Mouse (Mus musculus): ENCODE measurements at regions not wholly inside any gene's neighbourhood (a gene's known extent, or its start where the extent isn't known, plus 50 kb on each side); places are given as distances from the start of the nearest gene placed in this dataset.

DNA sequence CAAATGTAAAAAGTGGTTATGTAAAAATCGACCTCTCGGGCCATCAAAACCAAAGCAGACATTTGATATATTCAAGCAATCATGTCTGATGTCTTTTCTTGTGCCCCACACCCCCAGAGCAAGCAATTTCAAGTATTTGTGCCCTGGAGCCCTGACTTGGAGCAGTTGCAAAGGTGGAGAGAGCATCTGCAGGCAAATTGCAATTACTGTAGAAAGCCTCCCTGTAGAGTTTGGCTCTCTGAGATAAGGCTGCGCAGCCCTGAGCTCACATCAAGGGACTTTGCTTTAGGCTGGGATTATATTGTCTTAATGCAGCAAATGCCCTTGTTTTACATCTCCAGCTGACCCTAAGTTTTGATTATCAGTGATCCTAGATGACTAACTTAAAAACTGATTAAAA is 147.3 kb downstream of the Dyrk2 start:
- Histone ChIP-seq H3K4me1 (replicated peaks; ENCODE audit: insufficient read depth, low read length) (0 out of 2 replicates have a peak, but pooled peaks cover 4% of the 10 kb centered on the region), H3K36me3 (ENCODE audit: insufficient read depth, low read length) (no peaks in the 10 kb centered on the region), H3K4me3 (replicated peaks; ENCODE audit: low read depth, low read length) (no peak overlapping the region), H3K9me3 (replicated peaks; ENCODE audit: low read length) (no peaks in the 10 kb centered on the region), H3K4me2 (ENCODE audit: low read length) (no peak overlapping the region), H3K9ac (ENCODE audit: low read depth, low read length) (no peak overlapping the region), H3K27ac (no peak overlapping the region), H3K27me3 (ENCODE audit: insufficient read depth, low read length) (no peaks in the 10 kb centered on the region)
- no peak for DNase-seq (ENCODE audit: low spot score)
- ATAC-seq (replicated peaks; ENCODE audit: low FRiP score, low read depth) = no peak
- TF ChIP-seq CTCF (IDR thresholded peaks at IDR 0.05; ENCODE audit: low read depth) = no peak
- 65% methylated on average over 3 of the region's 3 CpGs for WGBS

DNA sequence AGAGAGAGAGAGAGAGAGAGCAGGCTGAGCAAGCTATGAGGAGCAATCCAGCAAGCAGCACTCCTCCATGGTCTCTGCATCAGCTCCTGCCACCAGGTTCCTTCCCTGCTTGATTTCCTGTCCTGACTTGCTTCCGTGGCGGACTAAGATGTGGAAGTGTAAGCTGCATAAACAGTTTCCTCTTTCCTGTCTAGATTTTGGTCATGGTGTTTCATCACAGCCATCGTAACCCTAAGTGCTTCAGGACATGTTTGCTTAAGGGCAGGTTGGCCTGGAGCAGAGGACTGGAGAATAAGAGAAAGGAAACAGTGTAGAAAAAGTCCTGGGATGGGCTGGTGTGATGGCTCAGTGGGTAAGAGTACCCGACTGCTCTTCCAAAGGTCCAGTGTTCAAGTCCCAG is 133.9 kb downstream of the Dyrk2 start:
- TF ChIP-seq CTCF (IDR thresholded peaks at IDR 0.05; ENCODE audit: low read depth) = no peak

DNA sequence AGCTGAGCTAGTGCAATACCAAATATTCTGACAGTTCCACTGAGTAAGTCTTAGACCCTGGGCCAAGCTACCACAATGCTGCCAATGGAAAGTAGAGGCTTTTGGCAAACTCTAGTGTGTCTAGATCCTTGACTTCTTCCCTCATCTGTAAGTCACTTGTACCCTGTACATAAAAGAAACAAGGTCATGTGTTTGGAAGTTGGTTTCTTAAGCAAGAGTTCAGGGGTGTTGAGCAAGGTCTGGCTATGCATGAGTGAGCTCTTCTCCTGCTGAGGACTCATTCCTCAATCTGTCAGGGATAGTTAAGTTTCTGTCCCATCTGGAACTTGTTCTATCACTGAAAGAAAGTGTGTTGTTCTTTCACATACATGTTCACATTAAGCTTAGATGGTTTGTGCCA is 132.9 kb downstream of the Dyrk2 start:
- ATAC-seq (replicated peaks; ENCODE audit: low FRiP score, low read depth) (no peak; the same call in 1 of the 2 replicates), DNase-seq (ENCODE audit: low spot score) (peak; percentile 41)
- H3K27ac ChIP-seq = no peak overlapping the region
- H3K4me3 ChIP-seq (replicated peaks; ENCODE audit: low read depth, low read length) = no peak overlapping the region
- no peaks in the 10 kb centered on the region for H3K4me1 ChIP-seq (replicated peaks; ENCODE audit: insufficient read depth, low read length)
- no peak overlapping the region for H3K9ac ChIP-seq (ENCODE audit: low read depth, low read length)
- H3K36me3 ChIP-seq (ENCODE audit: insufficient read depth, low read length) = no peaks in the 10 kb centered on the region
- H3K4me2 ChIP-seq (ENCODE audit: low read length) = no peak overlapping the region
- TF ChIP-seq CTCF (IDR thresholded peaks at IDR 0.05; ENCODE audit: low read depth) = no peak
- H3K27me3 ChIP-seq (ENCODE audit: insufficient read depth, low read length) = no peaks in the 10 kb centered on the region
- no peaks in the 10 kb centered on the region for H3K9me3 ChIP-seq (replicated peaks; ENCODE audit: low read length)

More for the DNA sequence above, 133.9 kb downstream of the Dyrk2 start:
- no peak overlapping the region for H3K4me3 ChIP-seq (replicated peaks; ENCODE audit: low read depth, low read length)
- ATAC-seq (replicated peaks; ENCODE audit: low FRiP score, low read depth) (no peak), DNase-seq (ENCODE audit: low spot score) (no peak)
- no peaks in the 10 kb centered on the region for H3K4me1 ChIP-seq (replicated peaks; ENCODE audit: insufficient read depth, low read length)
- no peak overlapping the region for H3K27ac ChIP-seq
- no peaks in the 10 kb centered on the region for H3K27me3 ChIP-seq (ENCODE audit: insufficient read depth, low read length)
- no peak overlapping the region for H3K9ac ChIP-seq (ENCODE audit: low read depth, low read length)
- H3K36me3 ChIP-seq (ENCODE audit: insufficient read depth, low read length) = no peaks in the 10 kb centered on the region
- WGBS = 81% methylated on average over 4 of the region's 4 CpGs
- H3K4me2 ChIP-seq (ENCODE audit: low read length) = no peak overlapping the region
- no peaks in the 10 kb centered on the region for H3K9me3 ChIP-seq (replicated peaks; ENCODE audit: low read length)

DNA sequence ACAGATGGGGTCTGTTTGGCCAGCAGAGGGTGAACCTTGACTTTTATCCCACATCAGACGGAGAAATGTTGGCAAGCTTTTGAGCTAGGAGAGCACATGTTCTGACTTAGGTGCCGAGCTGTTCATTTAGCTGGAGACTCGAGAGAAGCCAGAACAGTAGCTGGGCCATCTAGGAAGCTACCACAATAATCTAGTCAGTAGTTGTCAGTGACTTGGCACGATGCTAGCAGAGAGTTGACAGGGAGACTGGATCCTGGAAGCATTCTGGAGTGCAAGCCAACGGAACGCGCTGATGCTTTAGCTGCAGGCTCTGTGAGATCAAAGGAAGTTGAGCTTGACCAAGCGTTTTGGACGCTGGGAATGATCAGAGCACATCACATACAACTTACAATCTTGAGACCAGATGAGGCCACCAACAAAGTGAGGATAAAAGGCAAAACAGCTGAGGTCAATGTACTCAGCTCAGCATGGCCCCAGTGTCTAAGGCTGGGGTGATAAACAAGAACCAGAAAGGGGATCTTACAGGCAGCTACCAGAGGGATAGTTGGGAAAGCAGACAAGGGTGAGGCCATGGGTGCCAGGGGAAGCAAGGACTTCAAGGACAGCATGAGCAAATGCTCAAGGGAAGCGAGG is 130.0 kb downstream of the Dyrk2 start:
- ATAC-seq (replicated peaks; ENCODE audit: low FRiP score, low read depth) (no peak), DNase-seq (ENCODE audit: low spot score) (no peak)
- Histone ChIP-seq H3K4me3 (replicated peaks; ENCODE audit: low read depth, low read length) (no peak overlapping the region), H3K4me1 (replicated peaks; ENCODE audit: insufficient read depth, low read length) (no peaks in the 10 kb centered on the region), H3K9ac (ENCODE audit: low read depth, low read length) (no peak overlapping the region), H3K27ac (no peak overlapping the region), H3K9me3 (replicated peaks; ENCODE audit: low read length) (no peaks in the 10 kb centered on the region), H3K27me3 (ENCODE audit: insufficient read depth, low read length) (no peaks in the 10 kb centered on the region), H3K36me3 (ENCODE audit: insufficient read depth, low read length) (no peaks in the 10 kb centered on the region), H3K4me2 (ENCODE audit: low read length) (no peak overlapping the region)
- WGBS = 67% methylated on average over 10 of the region's 10 CpGs
- TF ChIP-seq CTCF (IDR thresholded peaks at IDR 0.05; ENCODE audit: low read depth) = no peak

DNA sequence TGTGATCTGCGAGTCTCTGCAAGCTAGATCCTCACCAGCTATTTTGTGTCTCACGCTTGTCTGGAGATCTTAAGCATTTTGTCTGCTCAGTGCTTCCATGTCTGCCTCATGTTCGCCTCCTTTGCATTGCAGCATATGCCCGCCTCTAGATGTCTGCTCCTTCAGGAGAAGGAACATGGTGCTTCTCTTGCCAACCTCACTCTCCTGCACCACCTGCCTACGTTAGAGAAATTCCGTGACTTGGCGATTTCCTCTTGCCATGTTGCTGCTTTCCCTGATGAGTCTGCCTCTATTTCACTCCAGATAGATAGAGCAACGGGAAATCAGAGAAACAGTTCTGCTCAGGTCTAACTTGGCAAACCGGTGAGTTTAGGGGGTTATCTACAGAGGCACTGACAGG is 126.2 kb downstream of the Dyrk2 start:
- Histone ChIP-seq H3K27me3 (ENCODE audit: insufficient read depth, low read length) (no peaks in the 10 kb centered on the region), H3K4me3 (replicated peaks; ENCODE audit: low read depth, low read length) (no peak overlapping the region), H3K9me3 (replicated peaks; ENCODE audit: low read length) (no peaks in the 10 kb centered on the region), H3K4me1 (replicated peaks; ENCODE audit: insufficient read depth, low read length) (peaks cover 8% of the 10 kb centered on the region; the same call in 1 of the 2 replicates), H3K27ac (no peak overlapping the region), H3K4me2 (ENCODE audit: low read length) (no peak overlapping the region), H3K36me3 (ENCODE audit: insufficient read depth, low read length) (no peaks in the 10 kb centered on the region), H3K9ac (ENCODE audit: low read depth, low read length) (no peak overlapping the region)
- ATAC-seq (replicated peaks; ENCODE audit: low FRiP score, low read depth) = no peak
- no peak for TF ChIP-seq CTCF (IDR thresholded peaks at IDR 0.05; ENCODE audit: low read depth)
- no peak for DNase-seq (ENCODE audit: low spot score)
- WGBS = 94% methylated on average over 9 of the region's 9 CpGs

DNA sequence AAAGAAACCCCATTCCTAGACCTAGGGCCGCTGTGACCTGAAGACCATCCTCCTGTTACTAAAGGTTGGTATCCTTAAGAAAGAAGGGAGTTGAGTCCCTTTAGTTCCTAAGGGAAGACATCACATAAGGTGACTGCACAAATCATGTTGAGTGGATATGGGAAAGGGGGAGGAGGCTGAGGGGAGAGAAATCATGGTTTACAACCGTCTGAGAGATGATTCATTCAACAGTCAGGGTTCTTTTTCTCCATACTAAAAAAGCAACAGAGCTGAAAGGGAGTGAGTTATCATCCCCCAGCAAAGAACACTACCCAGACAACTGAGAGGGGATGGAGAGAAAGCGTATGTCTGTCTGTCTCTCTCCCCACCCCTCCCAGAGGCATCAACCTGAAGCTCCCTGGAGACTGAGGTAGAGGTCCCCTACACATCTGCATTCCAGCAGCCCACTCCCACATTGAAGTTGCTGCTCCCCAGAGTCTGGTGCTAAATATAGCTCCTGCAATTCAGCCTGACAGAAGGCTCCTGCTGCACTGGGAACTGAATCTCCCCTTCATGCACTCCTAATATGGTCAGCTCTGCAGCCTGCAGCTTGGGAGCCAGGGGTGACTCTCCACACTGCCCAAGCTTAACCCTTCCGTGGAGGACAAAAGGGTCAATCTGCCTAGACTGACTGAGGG is 123.2 kb downstream of the Dyrk2 start:
- Histone ChIP-seq H3K27me3 (ENCODE audit: insufficient read depth, low read length) (no peaks in the 10 kb centered on the region), H3K27ac (peak overlapping the region; percentile 20; the same call in 1 of the 2 replicates), H3K4me3 (replicated peaks; ENCODE audit: low read depth, low read length) (no peak overlapping the region), H3K9ac (ENCODE audit: low read depth, low read length) (no peak overlapping the region), H3K9me3 (replicated peaks; ENCODE audit: low read length) (no peaks in the 10 kb centered on the region), H3K4me1 (replicated peaks; ENCODE audit: insufficient read depth, low read length) (peaks cover 8% of the 10 kb centered on the region; the same call in 1 of the 2 replicates), H3K4me2 (ENCODE audit: low read length) (no peak overlapping the region), H3K36me3 (ENCODE audit: insufficient read depth, low read length) (no peaks in the 10 kb centered on the region)
- WGBS = 24% methylated on average over 4 of the region's 4 CpGs
- DNase-seq (ENCODE audit: low spot score) (peak; percentile 84), ATAC-seq (replicated peaks; ENCODE audit: low FRiP score, low read depth) (peak; percentile 57)
- TF ChIP-seq CTCF (IDR thresholded peaks at IDR 0.05; ENCODE audit: low read depth) = no peak
